Mouse (Mus musculus): Measurements from ENCODE around the gene Maml3. TPM values are rescaled to one million over a fixed set of nuclear protein-coding genes. Genes with fewer than 3 reads are reported as not detected.

Gene Maml3
- polyA plus RNA-seq, 1 experiment from 2014 or later = 9.2 TPM

- H3K9ac ChIP-seq = no peak overlapping the region
- no peak overlapping the region for H3K4me2 ChIP-seq (replicated peaks)
- no peak for ATAC-seq (ENCODE audit: low FRiP score, low read depth)
- peaks cover 14% of the 10 kb centered on the region for H3K4me1 ChIP-seq
- H3K27me3 ChIP-seq (replicated peaks) = no peaks in the 10 kb centered on the region
- no peaks in the 10 kb centered on the region for H3K9me3 ChIP-seq
- no peak overlapping the region for H3K27ac ChIP-seq
- no peaks in the 10 kb centered on the region for H3K36me3 ChIP-seq
- H3K4me3 ChIP-seq = no peak overlapping the region
- 87% methylated on average over 2 of the region's 2 CpGs for WGBS
These were observed 146.1 kb downstream of the Maml3 start for GRCm38 (mm10) chr3:51958751-51959150.

- Histone ChIP-seq H3K27ac (no peak overlapping the region), H3K4me1 (peaks cover 19% of the 10 kb centered on the region), H3K9ac (no peak overlapping the region), H3K27me3 (replicated peaks) (no peaks in the 10 kb centered on the region), H3K9me3 (no peaks in the 10 kb centered on the region), H3K36me3 (no peaks in the 10 kb centered on the region), H3K4me3 (no peak overlapping the region), H3K4me2 (replicated peaks) (no peak overlapping the region)
- WGBS = 71% methylated on average over 4 of the region's 4 CpGs
- no peak for ATAC-seq (ENCODE audit: low FRiP score, low read depth)
These were observed 150.4 kb downstream of the Maml3 start for GRCm38 (mm10) chr3:51954441-51954840.

GRCm38 (mm10) chr3:51953927-51954326, 150.9 kb downstream of the Maml3 start:
- no peaks in the 10 kb centered on the region for H3K9me3 ChIP-seq
- ATAC-seq (ENCODE audit: low FRiP score, low read depth) = peak; percentile 61; the same call in 1 of the 2 replicates
- H3K9ac ChIP-seq = no peak overlapping the region
- H3K4me3 ChIP-seq = no peak overlapping the region
- H3K36me3 ChIP-seq = no peaks in the 10 kb centered on the region
- no peak overlapping the region for H3K4me2 ChIP-seq (replicated peaks)
- peaks cover 19% of the 10 kb centered on the region for H3K4me1 ChIP-seq
- H3K27ac ChIP-seq = no peak overlapping the region
- no peaks in the 10 kb centered on the region for H3K27me3 ChIP-seq (replicated peaks)
- 55% methylated on average over 11 of the region's 11 CpGs for WGBS

- H3K9ac ChIP-seq = no peak overlapping the region
- no peak for ATAC-seq (ENCODE audit: low FRiP score, low read depth)
These were observed 151.9 kb downstream of the Maml3 start for GRCm38 (mm10) chr3:51952728-51953623.

GRCm38 (mm10) chr3:51952267-51952666, 152.6 kb downstream of the Maml3 start:
- Histone ChIP-seq H3K9ac (no peak overlapping the region), H3K4me2 (replicated peaks) (no peak overlapping the region), H3K36me3 (no peaks in the 10 kb centered on the region), H3K27ac (no peak overlapping the region), H3K4me3 (no peak overlapping the region), H3K9me3 (no peaks in the 10 kb centered on the region), H3K4me1 (peaks cover 19% of the 10 kb centered on the region), H3K27me3 (replicated peaks) (no peaks in the 10 kb centered on the region)
- WGBS = 80% methylated on average over 9 of the region's 9 CpGs
- no peak for ATAC-seq (ENCODE audit: low FRiP score, low read depth)

More at GRCm38 (mm10) chr3:51952728-51953623, 151.9 kb downstream of the Maml3 start:
- Histone ChIP-seq H3K36me3 (no peaks in the 10 kb centered on the region), H3K4me3 (no peak overlapping the region), H3K4me1 (peaks cover 19% of the 10 kb centered on the region), H3K9me3 (no peaks in the 10 kb centered on the region), H3K4me2 (replicated peaks) (peak overlapping the region; percentile 7; the same call in 1 of the 2 replicates), H3K27me3 (replicated peaks) (no peaks in the 10 kb centered on the region), H3K27ac (no peak overlapping the region)
- WGBS = 66% methylated on average over 33 of the region's 33 CpGs

GRCm38 (mm10) chr3:51949651-51950050, 155.2 kb downstream of the Maml3 start:
- whole genome bisulfite sequencing = 85% methylated on average over 8 of the region's 8 CpGs
- H3K4me3 ChIP-seq = no peak overlapping the region
- H3K9ac ChIP-seq = no peak overlapping the region
- no peak for ATAC-seq (ENCODE audit: low FRiP score, low read depth)
- no peaks in the 10 kb centered on the region for H3K36me3 ChIP-seq
- H3K27me3 ChIP-seq (replicated peaks) = no peaks in the 10 kb centered on the region
- H3K4me2 ChIP-seq (replicated peaks) = no peak overlapping the region
- peaks cover 18% of the 10 kb centered on the region for H3K4me1 ChIP-seq
- H3K9me3 ChIP-seq = no peaks in the 10 kb centered on the region
- H3K27ac ChIP-seq = no peak overlapping the region

GRCm38 (mm10) chr3:51947168-51947567, 157.7 kb downstream of the Maml3 start:
- 79% methylated on average over 3 of the region's 3 CpGs for WGBS

GRCm38 (mm10) chr3:51943642-51944041, 161.2 kb downstream of the Maml3 start:
- WGBS = 73% methylated on average over 8 of the region's 8 CpGs
- H3K9ac ChIP-seq = no peak overlapping the region
- no peak overlapping the region for H3K4me2 ChIP-seq (replicated peaks)
- peaks cover 4% of the 10 kb centered on the region; the same call in 1 of the 2 replicates for H3K4me1 ChIP-seq
- no peaks in the 10 kb centered on the region for H3K36me3 ChIP-seq
- no peaks in the 10 kb centered on the region for H3K9me3 ChIP-seq
- no peaks in the 10 kb centered on the region for H3K27me3 ChIP-seq (replicated peaks)
- H3K4me3 ChIP-seq = no peak overlapping the region
- no peak for ATAC-seq (ENCODE audit: low FRiP score, low read depth)
- no peak overlapping the region for H3K27ac ChIP-seq

More at GRCm38 (mm10) chr3:51947168-51947567, 157.7 kb downstream of the Maml3 start:
- no peak overlapping the region for H3K27ac ChIP-seq
- H3K4me1 ChIP-seq = peaks cover 8% of the 10 kb centered on the region; the same call in 1 of the 2 replicates
- no peak for ATAC-seq (ENCODE audit: low FRiP score, low read depth)
- no peak overlapping the region for H3K4me3 ChIP-seq
- H3K9ac ChIP-seq = no peak overlapping the region
- H3K4me2 ChIP-seq (replicated peaks) = no peak overlapping the region
- H3K9me3 ChIP-seq = no peaks in the 10 kb centered on the region
- no peaks in the 10 kb centered on the region for H3K27me3 ChIP-seq (replicated peaks)
- no peaks in the 10 kb centered on the region for H3K36me3 ChIP-seq

- ATAC-seq (ENCODE audit: low FRiP score, low read depth) = no peak
- H3K4me2 ChIP-seq (replicated peaks) = no peak overlapping the region
- H3K27ac ChIP-seq = no peak overlapping the region
- H3K9ac ChIP-seq = no peak overlapping the region
- WGBS = 79% methylated on average over 8 of the region's 8 CpGs
- H3K4me3 ChIP-seq = no peak overlapping the region
- H3K4me1 ChIP-seq = no peaks in the 10 kb centered on the region; the same call in 1 of the 2 replicates
- no peaks in the 10 kb centered on the region for H3K9me3 ChIP-seq
- H3K36me3 ChIP-seq = no peaks in the 10 kb centered on the region
- H3K27me3 ChIP-seq (replicated peaks) = no peaks in the 10 kb centered on the region
These were observed 163.1 kb downstream of the Maml3 start for GRCm38 (mm10) chr3:51941781-51942180.

- WGBS = 83% methylated on average over 7 of the region's 7 CpGs
These were observed 165.0 kb downstream of the Maml3 start for GRCm38 (mm10) chr3:51939864-51940263.

GRCm38 (mm10) chr3:51939054-51939453, 165.8 kb downstream of the Maml3 start:
- H3K36me3 ChIP-seq = no peaks in the 10 kb centered on the region
- H3K27ac ChIP-seq = no peak overlapping the region
- H3K27me3 ChIP-seq (replicated peaks) = no peaks in the 10 kb centered on the region
- no peak overlapping the region for H3K4me3 ChIP-seq
- H3K4me2 ChIP-seq (replicated peaks) = no peak overlapping the region
- H3K4me1 ChIP-seq = no peaks in the 10 kb centered on the region
- 83% methylated on average over 5 of the region's 5 CpGs for WGBS
- no peak for ATAC-seq (ENCODE audit: low FRiP score, low read depth)
- no peak overlapping the region for H3K9ac ChIP-seq
- H3K9me3 ChIP-seq = no peaks in the 10 kb centered on the region

More at GRCm38 (mm10) chr3:51939864-51940263, 165.0 kb downstream of the Maml3 start:
- H3K27me3 ChIP-seq (replicated peaks) = no peaks in the 10 kb centered on the region
- H3K9me3 ChIP-seq = no peaks in the 10 kb centered on the region
- no peaks in the 10 kb centered on the region for H3K4me1 ChIP-seq
- no peaks in the 10 kb centered on the region for H3K36me3 ChIP-seq
- no peak overlapping the region for H3K9ac ChIP-seq
- H3K27ac ChIP-seq = no peak overlapping the region
- no peak overlapping the region for H3K4me2 ChIP-seq (replicated peaks)
- H3K4me3 ChIP-seq = no peak overlapping the region
- no peak for ATAC-seq (ENCODE audit: low FRiP score, low read depth)

- ATAC-seq (ENCODE audit: low FRiP score, low read depth) = no peak
- no peaks in the 10 kb centered on the region for H3K27me3 ChIP-seq (replicated peaks)
- 95% methylated on average over 5 of the region's 5 CpGs for WGBS
These were observed 167.7 kb downstream of the Maml3 start for GRCm38 (mm10) chr3:51937176-51937575.

More at GRCm38 (mm10) chr3:51937176-51937575, 167.7 kb downstream of the Maml3 start:
- Histone ChIP-seq H3K27ac (no peak overlapping the region), H3K36me3 (no peaks in the 10 kb centered on the region), H3K9ac (no peak overlapping the region), H3K4me1 (no peaks in the 10 kb centered on the region), H3K9me3 (no peaks in the 10 kb centered on the region), H3K4me3 (no peak overlapping the region), H3K4me2 (replicated peaks) (no peak overlapping the region)

Data from neural tube, embryonic 12.5 days (tissue).